Mouse (Mus musculus): ENCODE measurements at regions not wholly inside any gene's neighbourhood (a gene's known extent, or its start where the extent isn't known, plus 50 kb on each side); places are given as distances from the start of the nearest gene placed in this dataset.
"Not testable (repeated sequence)": the region's sequence is repeated elsewhere in the genome, so short reads cannot be mapped to it uniquely, and the experiment has no call there.

DNA sequence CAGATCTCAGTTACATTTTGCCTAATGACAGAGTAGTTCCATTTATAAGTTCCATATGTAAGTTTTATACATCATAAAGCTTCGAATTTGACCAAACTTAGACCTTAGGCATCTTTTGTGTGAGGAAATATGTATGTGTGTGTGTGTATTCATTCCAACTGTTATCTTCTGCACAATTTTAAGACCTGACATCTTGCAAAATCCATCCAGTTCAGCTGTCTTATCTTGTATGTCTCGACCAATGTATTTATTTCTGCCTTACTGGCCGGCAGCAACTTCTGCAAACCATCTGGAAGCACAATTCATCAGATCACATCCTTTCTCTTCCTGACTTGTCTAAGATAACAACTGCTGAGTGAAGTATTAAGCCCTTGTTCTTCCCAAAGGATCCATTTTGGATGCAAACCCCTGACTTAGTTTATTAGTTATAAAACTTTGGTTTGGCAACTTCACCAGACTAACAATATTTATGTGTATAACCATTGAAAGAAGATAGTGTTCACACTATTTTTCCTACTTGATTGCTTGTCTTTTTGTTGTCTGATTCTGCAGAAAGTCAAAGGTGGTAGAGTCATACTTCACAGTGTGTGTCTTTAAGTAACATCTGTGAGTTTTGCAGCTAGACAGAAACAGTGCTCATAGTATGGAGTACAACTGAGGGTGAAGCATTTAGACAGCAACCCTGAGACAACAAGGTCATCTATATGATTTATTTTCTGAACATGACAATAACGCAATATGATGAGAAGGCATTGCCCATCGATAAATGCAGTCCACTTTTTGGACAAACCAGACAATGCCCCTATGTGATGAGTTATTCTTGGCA lies 622.0 kb upstream of the Marcks start:
- H3K27ac ChIP-seq (ENCODE audit: low read length), result no peak overlapping the region
- H3K4me3 ChIP-seq (ENCODE audit: low read length), result no peak overlapping the region
- no peaks in the 10 kb centered on the region for H3K36me3 ChIP-seq (ENCODE audit: control insufficient read depth, insufficient read depth, low read length)
- WGBS, result 64% methylated on average over 5 of the region's 5 CpGs
- H3K9me3 ChIP-seq (ENCODE audit: control insufficient read depth, low read length), result no peaks in the 10 kb centered on the region
- no peak overlapping the region for H3K9ac ChIP-seq (ENCODE audit: low read depth, low read length)
- H3K4me2 ChIP-seq (ENCODE audit: low read depth, low read length), result no peak overlapping the region
- no peaks in the 10 kb centered on the region for H3K27me3 ChIP-seq (replicated peaks; ENCODE audit: control insufficient read depth, insufficient read depth, low read length)
- H3K4me1 ChIP-seq (ENCODE audit: control insufficient read depth, insufficient read depth, low read length), result no peaks in the 10 kb centered on the region
- ATAC-seq, result no peak

DNA sequence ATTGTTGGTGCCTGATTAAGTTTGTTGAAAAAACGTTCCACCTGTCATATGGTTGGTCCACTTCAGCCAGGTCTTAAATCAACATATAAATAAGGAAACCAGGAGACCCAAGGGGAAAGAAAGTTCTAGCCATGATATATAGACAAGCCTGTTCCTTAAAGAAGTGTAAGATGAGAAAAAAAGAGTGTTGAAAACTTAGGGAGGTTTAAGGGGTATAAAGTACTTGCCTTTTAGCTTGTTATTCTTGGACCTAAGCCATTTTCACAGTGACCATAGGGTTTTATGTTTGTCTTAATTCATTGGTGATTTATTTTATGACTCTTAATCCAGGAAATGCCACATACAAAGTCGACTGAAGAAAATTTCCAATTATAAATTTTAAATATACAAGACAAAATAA lies 602.9 kb upstream of the Marcks start:
- no peak for ATAC-seq
- H3K9me3 ChIP-seq (ENCODE audit: control insufficient read depth, low read length), result no peaks in the 10 kb centered on the region
- H3K36me3 ChIP-seq (ENCODE audit: control insufficient read depth, insufficient read depth, low read length), result no peaks in the 10 kb centered on the region
- H3K4me2 ChIP-seq (ENCODE audit: low read depth, low read length), result no peak overlapping the region
- no peak overlapping the region for H3K4me3 ChIP-seq (ENCODE audit: low read length)
- H3K27ac ChIP-seq (ENCODE audit: low read length), result no peak overlapping the region
- WGBS, result 28% methylated on average over 2 of the region's 2 CpGs
- H3K4me1 ChIP-seq (ENCODE audit: control insufficient read depth, insufficient read depth, low read length), result no peaks in the 10 kb centered on the region
- H3K27me3 ChIP-seq (replicated peaks; ENCODE audit: control insufficient read depth, insufficient read depth, low read length), result no peaks in the 10 kb centered on the region
- no peak overlapping the region for H3K9ac ChIP-seq (ENCODE audit: low read depth, low read length)

- H3K4me3 ChIP-seq (ENCODE audit: low read length), result no peak overlapping the region
- ATAC-seq, result no peak
- no peak overlapping the region for H3K9ac ChIP-seq (ENCODE audit: low read depth, low read length)
- 60% methylated on average over 2 of the region's 2 CpGs for WGBS
- no peak overlapping the region for H3K4me2 ChIP-seq (ENCODE audit: low read depth, low read length)
- no peaks in the 10 kb centered on the region for H3K36me3 ChIP-seq (ENCODE audit: control insufficient read depth, insufficient read depth, low read length)
- no peak overlapping the region for H3K27ac ChIP-seq (ENCODE audit: low read length)
- H3K27me3 ChIP-seq (replicated peaks; ENCODE audit: control insufficient read depth, insufficient read depth, low read length), result no peaks in the 10 kb centered on the region
- H3K9me3 ChIP-seq (ENCODE audit: control insufficient read depth, low read length), result no peaks in the 10 kb centered on the region
- no peaks in the 10 kb centered on the region for H3K4me1 ChIP-seq (ENCODE audit: control insufficient read depth, insufficient read depth, low read length)
Measured at GRCm38 (mm10) chr10:37739024-37739423, 600.3 kb upstream of the Marcks start.

DNA sequence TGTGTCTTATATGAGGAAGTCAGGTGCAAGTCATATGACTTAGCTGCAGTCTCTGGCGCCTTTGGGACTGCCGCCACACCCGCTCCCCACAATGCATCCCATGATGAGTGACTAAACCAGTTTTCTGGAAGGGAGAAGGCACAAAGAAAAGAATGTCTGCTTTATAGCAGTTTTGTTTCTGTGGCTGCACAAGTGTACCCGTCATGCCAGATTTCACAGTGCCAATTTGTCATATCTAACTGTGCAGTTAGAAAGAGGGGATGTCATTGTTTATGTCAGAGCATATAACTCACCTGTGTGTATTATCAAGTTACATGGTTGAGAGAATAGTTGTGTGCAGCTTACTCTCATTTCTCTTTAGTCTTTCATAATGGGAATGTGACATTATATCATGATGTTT lies 586.9 kb upstream of the Marcks start:
- H3K27ac ChIP-seq (ENCODE audit: low read length), result no peak overlapping the region
- no peak for ATAC-seq
- H3K27me3 ChIP-seq (replicated peaks; ENCODE audit: control insufficient read depth, insufficient read depth, low read length), result no peaks in the 10 kb centered on the region
- no peak overlapping the region for H3K4me3 ChIP-seq (ENCODE audit: low read length)
- H3K36me3 ChIP-seq (ENCODE audit: control insufficient read depth, insufficient read depth, low read length), result no peaks in the 10 kb centered on the region
- no peaks in the 10 kb centered on the region for H3K9me3 ChIP-seq (ENCODE audit: control insufficient read depth, low read length)
- H3K9ac ChIP-seq (ENCODE audit: low read depth, low read length), result no peak overlapping the region
- no peak overlapping the region for H3K4me2 ChIP-seq (ENCODE audit: low read depth, low read length)
- 69% methylated on average over 4 of the region's 4 CpGs for WGBS
- no peaks in the 10 kb centered on the region for H3K4me1 ChIP-seq (ENCODE audit: control insufficient read depth, insufficient read depth, low read length)

DNA sequence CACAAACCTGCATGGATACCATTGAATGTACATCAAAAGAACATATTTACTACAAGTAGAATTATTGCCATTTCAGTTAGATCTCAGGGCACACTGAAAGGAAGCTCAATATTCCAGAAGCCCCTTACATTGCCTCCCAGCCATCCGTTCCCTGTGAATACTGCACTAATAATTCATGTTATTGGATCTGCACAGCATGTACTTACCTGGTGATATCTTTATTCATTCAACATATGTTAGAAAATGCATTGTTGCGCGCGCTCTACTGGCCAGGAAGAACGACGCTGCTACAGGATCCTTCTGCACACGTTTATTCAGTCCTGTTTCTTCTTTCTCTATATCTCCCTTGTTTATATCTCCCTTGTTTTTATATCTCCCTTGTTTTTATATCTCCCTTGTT lies 586.3 kb upstream of the Marcks start:
- H3K9ac ChIP-seq (ENCODE audit: low read depth, low read length); H3K9me3 ChIP-seq (ENCODE audit: control insufficient read depth, low read length); H3K4me2 ChIP-seq (ENCODE audit: low read depth, low read length); ATAC-seq; H3K27me3 ChIP-seq (replicated peaks; ENCODE audit: control insufficient read depth, insufficient read depth, low read length); H3K4me3 ChIP-seq (ENCODE audit: low read length); H3K27ac ChIP-seq (ENCODE audit: low read length); H3K4me1 ChIP-seq (ENCODE audit: control insufficient read depth, insufficient read depth, low read length); H3K36me3 ChIP-seq (ENCODE audit: control insufficient read depth, insufficient read depth, low read length): not testable (repeated sequence)
- WGBS, result 87% methylated on average over 7 of the region's 7 CpGs

GRCm38 (mm10) chr10:37720748-37721147 lies 582.0 kb upstream of the Marcks start:
- no peaks in the 10 kb centered on the region for H3K9me3 ChIP-seq (ENCODE audit: control insufficient read depth, low read length)
- H3K4me1 ChIP-seq (ENCODE audit: control insufficient read depth, insufficient read depth, low read length), result no peaks in the 10 kb centered on the region
- H3K4me3 ChIP-seq (ENCODE audit: low read length), result no peak overlapping the region
- H3K36me3 ChIP-seq (ENCODE audit: control insufficient read depth, insufficient read depth, low read length), result no peaks in the 10 kb centered on the region
- H3K27ac ChIP-seq (ENCODE audit: low read length), result no peak overlapping the region
- H3K4me2 ChIP-seq (ENCODE audit: low read depth, low read length), result no peak overlapping the region
- 71% methylated on average over 2 of the region's 2 CpGs for whole genome bisulfite sequencing
- ATAC-seq, result no peak
- no peak overlapping the region for H3K9ac ChIP-seq (ENCODE audit: low read depth, low read length)
- no peaks in the 10 kb centered on the region for H3K27me3 ChIP-seq (replicated peaks; ENCODE audit: control insufficient read depth, insufficient read depth, low read length)

- H3K9ac ChIP-seq (ENCODE audit: low read depth, low read length), result no peak overlapping the region
- H3K36me3 ChIP-seq (ENCODE audit: control insufficient read depth, insufficient read depth, low read length), result no peaks in the 10 kb centered on the region
- H3K9me3 ChIP-seq (ENCODE audit: control insufficient read depth, low read length), result no peaks in the 10 kb centered on the region
- no peak overlapping the region for H3K4me2 ChIP-seq (ENCODE audit: low read depth, low read length)
- H3K4me3 ChIP-seq (ENCODE audit: low read length), result no peak overlapping the region
- H3K27ac ChIP-seq (ENCODE audit: low read length), result no peak overlapping the region
- ATAC-seq, result no peak
- H3K4me1 ChIP-seq (ENCODE audit: control insufficient read depth, insufficient read depth, low read length), result no peaks in the 10 kb centered on the region
- no peaks in the 10 kb centered on the region for H3K27me3 ChIP-seq (replicated peaks; ENCODE audit: control insufficient read depth, insufficient read depth, low read length)
Measured at GRCm38 (mm10) chr10:37716946-37717345, 578.2 kb upstream of the Marcks start.

GRCm38 (mm10) chr10:37711459-37711858 lies 572.7 kb upstream of the Marcks start:
- H3K4me2 ChIP-seq (ENCODE audit: low read depth, low read length), result no peak overlapping the region
- no peak for ATAC-seq
- no peak overlapping the region for H3K9ac ChIP-seq (ENCODE audit: low read depth, low read length)
- no peaks in the 10 kb centered on the region for H3K36me3 ChIP-seq (ENCODE audit: control insufficient read depth, insufficient read depth, low read length)
- H3K4me3 ChIP-seq (ENCODE audit: low read length), result no peak overlapping the region
- H3K4me1 ChIP-seq (ENCODE audit: control insufficient read depth, insufficient read depth, low read length), result no peaks in the 10 kb centered on the region
- no peak overlapping the region for H3K27ac ChIP-seq (ENCODE audit: low read length)
- no peaks in the 10 kb centered on the region for H3K27me3 ChIP-seq (replicated peaks; ENCODE audit: control insufficient read depth, insufficient read depth, low read length)
- H3K9me3 ChIP-seq (ENCODE audit: control insufficient read depth, low read length), result no peaks in the 10 kb centered on the region

- no peak for ATAC-seq
- H3K9ac ChIP-seq (ENCODE audit: low read depth, low read length), result no peak overlapping the region
- no peak overlapping the region for H3K27ac ChIP-seq (ENCODE audit: low read length)
- no peaks in the 10 kb centered on the region for H3K9me3 ChIP-seq (ENCODE audit: control insufficient read depth, low read length)
- H3K4me1 ChIP-seq (ENCODE audit: control insufficient read depth, insufficient read depth, low read length), result no peaks in the 10 kb centered on the region
- H3K36me3 ChIP-seq (ENCODE audit: control insufficient read depth, insufficient read depth, low read length), result no peaks in the 10 kb centered on the region
- no peaks in the 10 kb centered on the region for H3K27me3 ChIP-seq (replicated peaks; ENCODE audit: control insufficient read depth, insufficient read depth, low read length)
- no peak overlapping the region for H3K4me3 ChIP-seq (ENCODE audit: low read length)
- WGBS, result 58% methylated on average over 7 of the region's 7 CpGs
- H3K4me2 ChIP-seq (ENCODE audit: low read depth, low read length), result no peak overlapping the region
Measured at GRCm38 (mm10) chr10:37694041-37694690, 555.4 kb upstream of the Marcks start.

DNA sequence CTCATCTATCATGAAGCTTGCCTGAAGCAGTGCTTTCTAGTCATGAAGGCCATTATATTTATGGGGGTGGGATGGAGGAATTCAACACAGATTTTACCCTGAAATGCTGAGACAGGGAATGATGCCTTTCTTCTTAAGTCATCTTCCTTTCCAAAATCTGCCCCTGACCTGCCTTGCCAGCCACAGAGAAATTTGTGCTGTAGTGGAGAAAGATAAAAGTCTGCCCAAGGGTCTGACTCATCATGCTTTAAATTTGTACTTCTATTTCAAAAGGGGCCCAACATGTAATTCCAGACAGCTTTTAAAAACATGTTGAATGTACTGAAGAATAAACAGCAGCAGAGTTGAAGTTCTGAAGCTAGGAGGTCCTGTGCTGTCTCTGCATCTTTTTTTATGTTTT lies 554.1 kb upstream of the Marcks start:
- H3K9me3 ChIP-seq (ENCODE audit: control insufficient read depth, low read length), result no peaks in the 10 kb centered on the region
- ATAC-seq, result no peak
- no peak overlapping the region for H3K4me2 ChIP-seq (ENCODE audit: low read depth, low read length)
- H3K9ac ChIP-seq (ENCODE audit: low read depth, low read length), result no peak overlapping the region
- no peak overlapping the region for H3K4me3 ChIP-seq (ENCODE audit: low read length)
- H3K4me1 ChIP-seq (ENCODE audit: control insufficient read depth, insufficient read depth, low read length), result no peaks in the 10 kb centered on the region
- H3K27ac ChIP-seq (ENCODE audit: low read length), result no peak overlapping the region
- no peaks in the 10 kb centered on the region for H3K36me3 ChIP-seq (ENCODE audit: control insufficient read depth, insufficient read depth, low read length)
- no peaks in the 10 kb centered on the region for H3K27me3 ChIP-seq (replicated peaks; ENCODE audit: control insufficient read depth, insufficient read depth, low read length)

Measured in intestine, embryonic 16.5 days (tissue).